Mouse (Mus musculus) thymus, adult 2 months (tissue): ENCODE results near the gene Lrrc8a. TPM values are rescaled to one million over a fixed set of nuclear protein-coding genes. Genes with fewer than 3 reads are reported as not detected.

Source experiments
- DNase-seq: peaks from one replicate; pipeline ENCODE4 v3.0.0; 2021
- H3K27ac ChIP-seq: fragments of 200-500 bp; 2 replicates; pipeline ENCODE4 v1.5.1; 2012; ENCODE audit warnings: low read length, control low read depth; ENCODE audit not compliant: control insufficient read depth, insufficient read depth
- H3K27me3 ChIP-seq: fragments of 200-500 bp; 2 replicates; pipeline ENCODE4 v1.6.1; 2012; ENCODE audit warnings: mild to moderate bottlenecking, low read length, moderate library complexity, mixed read lengths; ENCODE audit not compliant: control insufficient read depth, insufficient read depth
- H3K36me3 ChIP-seq: fragments of 200-500 bp; 2 replicates; pipeline ENCODE4 v1.6.1; 2012; ENCODE audit warnings: mild to moderate bottlenecking, low read length, moderate library complexity; ENCODE audit not compliant: control insufficient read depth, insufficient read depth
- H3K4me1 ChIP-seq: fragments of 200-500 bp; replicated peaks from 2 replicates; pipeline ENCODE4 v1.6.1; 2012; ENCODE audit warnings: low read length; ENCODE audit not compliant: control insufficient read depth, insufficient read depth
- H3K4me3 ChIP-seq: fragments of 200-500 bp; 2 replicates; pipeline ENCODE4 v1.5.1; 2012; ENCODE audit warnings: mild to moderate bottlenecking, low read length, control low read depth, moderate library complexity; ENCODE audit not compliant: control insufficient read depth, insufficient read depth
- CTCF ChIP-seq: fragments of 200-500 bp; IDR thresholded peaks from 2 replicates; pipeline ENCODE4 v1.5.1; 2012; ENCODE audit warnings: mild to moderate bottlenecking, control low read depth, low read length, moderate library complexity, borderline replicate concordance; ENCODE audit not compliant: control insufficient read depth, poor library complexity, insufficient read depth; ENCODE audit errors: extremely low read depth
- POLR2A ChIP-seq: fragments of 200-500 bp; IDR thresholded peaks from 2 replicates; pipeline ENCODE4 v1.6.1; 2012; ENCODE audit warnings: mild to moderate bottlenecking, low read length, control low read depth, moderate library complexity; ENCODE audit not compliant: control insufficient read depth, poor library complexity, insufficient read depth; ENCODE audit errors: extremely low read depth
- WGBS: fragments of 180-500 bp; shearing (Covaris S2); methylation state at CpG from one replicate; pipeline ENCODE4 v1.1.7; 2018; 5-methylcytosine and 5-hydroxymethylcytosine counted together
- polyA plus RNA-seq: library from polyadenylated mRNA; depleted of rRNA; stranded (reverse); fragments of >200 nt; gene quantifications from 2 replicates; pipeline ENCODE4 v1.2.3, GENCODE M21; 2012; rRNA removed

Gene Lrrc8a
- polyA plus RNA-seq, 1 experiment, result 27.3 TPM

DNA sequence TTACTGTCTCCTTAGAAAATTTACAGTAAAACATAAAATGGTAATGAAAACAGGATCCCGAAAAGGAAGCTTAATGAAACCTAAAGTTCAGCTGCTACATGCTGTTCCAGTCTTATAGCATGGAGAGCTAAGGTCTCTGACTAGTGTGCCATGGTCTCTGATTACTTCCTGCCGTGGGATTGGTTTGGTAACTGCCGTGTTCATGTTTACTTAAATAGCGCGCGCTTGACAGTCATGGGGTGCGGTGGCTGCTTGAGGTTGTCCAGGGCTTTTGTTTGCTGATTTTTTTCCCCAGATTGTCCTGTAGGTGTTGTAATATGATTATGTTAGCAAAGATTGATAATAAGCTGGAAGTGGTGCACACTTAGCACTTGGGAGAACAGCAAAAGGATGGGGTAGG is 68.6 kb downstream of the Lrrc8a start:
- Histone ChIP-seq H3K27me3 (no peaks in the 10 kb centered on the region), H3K36me3 (peaks cover 58% of the 10 kb centered on the region), H3K4me3 (no peak overlapping the region), H3K4me1 (no peaks in the 10 kb centered on the region), H3K27ac (no peak overlapping the region)
- no peak for DNase-seq
- 89% methylated on average over 7 of the region's 7 CpGs for WGBS
- no peak for TF ChIP-seq CTCF
- no peak for TF ChIP-seq POLR2A

DNA sequence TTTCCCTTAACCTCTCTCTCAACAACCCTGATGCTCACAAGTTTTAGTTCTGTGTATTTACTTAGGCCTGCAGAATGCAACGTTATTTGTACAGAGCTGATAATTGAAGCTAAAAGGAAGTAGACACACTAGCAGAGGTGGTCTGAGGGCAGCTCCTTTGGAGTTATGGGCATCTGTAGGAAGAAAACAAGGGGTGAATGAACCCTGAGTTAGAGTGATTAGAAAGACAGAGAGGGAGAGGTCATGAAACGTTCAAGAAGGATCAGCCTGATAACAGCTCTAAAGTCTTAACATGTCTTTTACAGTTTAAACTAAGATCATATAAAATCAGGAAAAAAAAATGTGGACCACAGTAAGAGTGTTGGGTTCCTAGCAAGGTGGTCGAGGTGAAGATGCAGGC is 71.8 kb downstream of the Lrrc8a start:
- Histone ChIP-seq H3K4me1 (no peaks in the 10 kb centered on the region), H3K36me3 (peaks cover 64% of the 10 kb centered on the region), H3K27me3 (no peaks in the 10 kb centered on the region), H3K4me3 (no peak overlapping the region), H3K27ac (no peak overlapping the region)
- no peak for TF ChIP-seq CTCF
- no peak for TF ChIP-seq POLR2A
- 94% methylated on average over 3 of the region's 3 CpGs for WGBS
- DNase-seq, result no peak

DNA sequence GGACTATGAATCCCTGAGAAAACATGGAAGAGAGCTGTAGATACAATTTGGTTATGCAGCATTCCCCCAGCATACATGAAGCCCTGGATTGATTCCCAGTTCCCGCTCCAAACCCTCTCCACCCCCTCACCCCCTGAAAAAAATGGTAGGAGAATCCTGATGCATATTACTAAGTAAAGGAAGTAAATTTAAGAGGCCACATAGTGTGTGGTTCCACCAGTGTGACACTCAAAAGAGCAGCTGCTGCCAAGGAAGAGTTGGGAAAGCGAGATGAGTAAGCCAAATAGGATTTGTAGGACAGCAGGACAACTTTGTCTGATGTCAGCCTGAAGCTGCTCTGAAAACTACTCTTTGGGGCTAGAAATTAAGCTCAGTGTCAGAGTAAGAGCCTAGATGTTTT is 74.0 kb downstream of the Lrrc8a start:
- no peak overlapping the region for H3K4me3 ChIP-seq
- WGBS, result 96% methylated on average over 2 of the region's 2 CpGs
- no peaks in the 10 kb centered on the region for H3K4me1 ChIP-seq
- no peaks in the 10 kb centered on the region for H3K27me3 ChIP-seq
- H3K27ac ChIP-seq, result no peak overlapping the region
- DNase-seq, result no peak
- TF ChIP-seq POLR2A (no peak), CTCF (no peak)
- peaks cover 79% of the 10 kb centered on the region for H3K36me3 ChIP-seq

Other genes with a start within 250 kb of the Lrrc8a start
- 18.3 and 23.1 TPM in 2 replicates for gene Wdr34, start 188.8 kb upstream of the Lrrc8a start, polyA plus RNA-seq
- 71.7 and 103 TPM in 2 replicates for gene Set, start 180.3 kb upstream of the Lrrc8a start, polyA plus RNA-seq
- gene Pkn3, start 160.0 kb upstream of the Lrrc8a start, polyA plus RNA-seq, result 8.0 and 8.8 TPM in 2 replicates
- gene Zdhhc12, start 144.1 kb upstream of the Lrrc8a start, polyA plus RNA-seq, result 146 and 160 TPM in 2 replicates
- 140 and 153 TPM in 2 replicates for gene Zer1, start 113.1 kb upstream of the Lrrc8a start, polyA plus RNA-seq
- 92.3 and 92.9 TPM in 2 replicates for gene Tbc1d13, start 104.0 kb upstream of the Lrrc8a start, polyA plus RNA-seq
- 37.8 and 40.3 TPM in 2 replicates for gene Endog, start 66.2 kb upstream of the Lrrc8a start, polyA plus RNA-seq
- 41.9 and 44.9 TPM in 2 replicates for gene Spout1, start 59.3 kb upstream of the Lrrc8a start, polyA plus RNA-seq
- gene Kyat1, start 31.9 kb upstream of the Lrrc8a start, polyA plus RNA-seq, result 32.3 and 35.3 TPM in 2 replicates
- gene Gm28035, start 2.9 kb downstream of the Lrrc8a start, polyA plus RNA-seq, result 14.8 and 15.5 TPM in 2 replicates
- gene Phyhd1, start 28.5 kb downstream of the Lrrc8a start, polyA plus RNA-seq, result 10.7 and 18.1 TPM in 2 replicates
- gene Gm28038, start 43.3 kb downstream of the Lrrc8a start, polyA plus RNA-seq, result not detected in 2 replicates
- 20.0 and 22.1 TPM in 2 replicates for gene Dolk, start 48.6 kb downstream of the Lrrc8a start, polyA plus RNA-seq
- 77.4 and 107 TPM in 2 replicates for gene Nup188, start 48.7 kb downstream of the Lrrc8a start, polyA plus RNA-seq
- 253 and 265 TPM in 2 replicates for gene Sh3glb2, start 121.6 kb downstream of the Lrrc8a start, polyA plus RNA-seq
- gene Miga2, start 126.5 kb downstream of the Lrrc8a start, polyA plus RNA-seq, result 25.8 and 28.7 TPM in 2 replicates
- gene Dolpp1, start 154.5 kb downstream of the Lrrc8a start, polyA plus RNA-seq, result 97.2 and 98.9 TPM in 2 replicates
- 93.9 and 96.4 TPM in 2 replicates for gene Crat, start 178.1 kb downstream of the Lrrc8a start, polyA plus RNA-seq
- gene Ptpa, start 178.3 kb downstream of the Lrrc8a start, polyA plus RNA-seq, result 180 and 227 TPM in 2 replicates
- 7.2 and 7.7 TPM in 2 replicates for gene Ier5l, start 236.5 kb downstream of the Lrrc8a start, polyA plus RNA-seq